Mouse (Mus musculus): ENCODE results near the gene Tmtc1. TPM values are rescaled to one million over a fixed set of nuclear protein-coding genes. Genes with fewer than 3 reads are reported as not detected.

Gene Tmtc1
- polyA plus RNA-seq, 1 experiment from 2014 or later, result 2.8 TPM

DNA sequence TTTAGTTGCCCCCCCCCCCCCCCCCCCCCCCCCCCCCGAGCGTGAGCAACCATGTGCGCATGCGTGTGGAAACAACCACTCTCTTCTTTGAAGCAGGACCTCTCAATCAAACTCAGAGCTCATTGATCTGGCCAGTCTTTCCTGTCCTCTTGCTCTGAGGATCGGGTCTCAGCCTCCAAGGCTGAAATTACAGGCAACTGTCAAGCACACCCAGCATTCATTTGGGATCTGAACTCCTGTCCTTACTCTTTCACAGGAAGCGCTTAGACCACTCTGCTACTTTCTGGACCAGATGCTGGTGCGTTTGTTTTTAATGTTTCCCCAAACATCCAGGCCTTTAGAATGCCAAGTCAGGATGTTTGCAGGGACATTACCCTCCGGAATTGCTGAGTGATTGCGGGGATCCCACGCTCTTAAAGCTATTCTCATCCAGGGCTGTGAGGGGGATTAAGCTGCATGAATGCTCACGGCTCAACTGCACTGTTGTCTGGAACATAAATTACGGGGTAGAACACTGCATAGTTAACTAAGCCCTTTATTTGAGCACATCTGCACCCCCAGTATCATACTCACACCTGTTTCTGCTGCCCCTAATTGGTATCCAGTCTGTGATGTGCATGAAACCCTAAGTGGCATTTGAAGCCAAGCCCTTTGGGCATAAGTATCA is 85.5 kb downstream of the Tmtc1 start:
- Histone ChIP-seq H3K36me3 (ENCODE audit: control insufficient read depth, insufficient read depth, low read length) (no peaks in the 10 kb centered on the region), H3K4me3 (ENCODE audit: low read depth, low read length) (no peak overlapping the region), H3K9me3 (ENCODE audit: control insufficient read depth, low read length) (0 out of 2 replicates have a peak, but pooled peaks cover 4% of the 10 kb centered on the region), H3K9ac (ENCODE audit: low read length) (no peak overlapping the region), H3K4me1 (replicated peaks; ENCODE audit: control insufficient read depth, insufficient read depth, low read length) (peaks cover 13% of the 10 kb centered on the region; the same call in 1 of the 2 replicates), H3K27ac (ENCODE audit: low read depth) (no peak overlapping the region), H3K27me3 (replicated peaks; ENCODE audit: control insufficient read depth, insufficient read depth, low read length) (no peaks in the 10 kb centered on the region), H3K4me2 (ENCODE audit: low read length) (no peak overlapping the region)
- 69% methylated on average over 8 of the region's 12 CpGs for whole genome bisulfite sequencing
- DNase-seq (ENCODE audit: low spot score), result no peak
- no peak for ATAC-seq (replicated peaks; ENCODE audit: low FRiP score, low TSS enrichment, low read depth)

DNA sequence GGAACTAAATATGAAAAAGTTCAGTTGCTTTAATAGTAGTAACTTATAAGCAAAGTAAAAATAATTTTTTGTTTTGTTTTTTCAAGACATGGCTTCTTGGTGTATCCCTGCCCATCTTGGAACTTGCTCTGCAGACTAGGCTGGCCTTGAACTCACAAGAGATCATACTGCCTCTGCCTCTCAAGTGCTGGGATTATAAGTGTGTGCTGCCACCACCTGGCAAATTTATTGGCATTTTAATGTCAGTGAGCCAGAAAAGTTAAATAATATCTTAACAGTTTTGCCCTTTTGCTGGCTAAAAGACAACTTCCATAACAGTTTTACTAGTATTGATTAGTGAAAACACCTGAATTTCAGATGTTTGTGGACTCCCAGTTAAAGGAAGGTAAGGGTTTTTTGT is 88.0 kb downstream of the Tmtc1 start:
- DNase-seq (ENCODE audit: low spot score) (no peak), ATAC-seq (replicated peaks; ENCODE audit: low FRiP score, low TSS enrichment, low read depth) (no peak)
- Histone ChIP-seq H3K27ac (ENCODE audit: low read depth) (no peak overlapping the region), H3K9me3 (ENCODE audit: control insufficient read depth, low read length) (0 out of 2 replicates have a peak, but pooled peaks cover 4% of the 10 kb centered on the region), H3K4me3 (ENCODE audit: low read depth, low read length) (no peak overlapping the region), H3K4me1 (replicated peaks; ENCODE audit: control insufficient read depth, insufficient read depth, low read length) (no peaks in the 10 kb centered on the region), H3K36me3 (ENCODE audit: control insufficient read depth, insufficient read depth, low read length) (no peaks in the 10 kb centered on the region), H3K9ac (ENCODE audit: low read length) (no peak overlapping the region), H3K27me3 (replicated peaks; ENCODE audit: control insufficient read depth, insufficient read depth, low read length) (no peaks in the 10 kb centered on the region), H3K4me2 (ENCODE audit: low read length) (no peak overlapping the region)

DNA sequence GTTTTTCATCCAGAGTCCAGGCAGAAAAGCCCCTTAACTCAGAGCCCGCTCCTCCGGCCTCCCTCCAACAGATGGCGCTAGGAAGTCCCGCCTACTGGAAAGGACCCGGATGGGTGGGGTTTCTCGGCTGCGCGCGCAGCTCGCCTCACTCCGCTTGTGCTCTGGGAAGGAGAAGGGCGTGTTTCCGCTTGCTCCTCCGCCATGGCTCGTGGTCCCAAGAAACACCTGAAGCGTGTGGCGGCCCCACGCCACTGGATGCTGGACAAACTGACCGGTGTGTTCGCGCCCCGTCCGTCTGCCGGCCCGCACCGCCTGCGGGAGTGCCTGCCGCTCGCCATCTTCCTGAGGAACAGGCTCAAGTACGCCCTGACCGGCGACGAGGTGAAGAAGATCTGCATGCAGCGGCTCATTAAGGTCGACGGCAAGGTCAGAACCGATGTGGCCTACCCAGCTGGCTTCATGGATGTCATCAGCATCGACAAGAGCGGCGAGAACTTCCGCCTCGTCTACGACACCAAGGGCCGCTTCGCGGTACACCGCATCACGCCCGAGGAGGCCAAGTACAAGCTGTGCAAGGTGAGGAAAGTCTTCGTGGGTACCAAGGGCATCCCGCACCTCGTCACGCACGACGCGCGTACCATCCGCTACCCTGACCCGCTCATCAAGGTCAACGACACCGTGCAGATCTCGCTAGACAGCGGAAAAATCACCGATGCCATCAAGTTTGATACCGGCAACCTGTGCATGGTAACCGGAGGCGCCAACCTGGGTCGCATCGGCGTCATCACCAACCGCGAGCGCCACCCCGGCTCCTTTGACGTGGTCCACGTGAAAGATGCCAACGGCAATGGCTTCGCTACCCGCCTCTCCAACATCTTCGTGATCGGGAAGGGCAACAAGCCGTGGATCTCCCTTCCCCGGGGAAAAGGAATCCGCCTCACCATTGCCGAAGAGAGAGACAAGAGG is 89.4 kb downstream of the Tmtc1 start:
- DNase-seq (ENCODE audit: low spot score) (peak; percentile 90), ATAC-seq (replicated peaks; ENCODE audit: low FRiP score, low TSS enrichment, low read depth) (peak; percentile 84)
- Histone ChIP-seq H3K9me3 (ENCODE audit: control insufficient read depth, low read length) (0 out of 2 replicates have a peak, but pooled peaks cover 4% of the 10 kb centered on the region), H3K4me2 (ENCODE audit: low read length) (peak overlapping the region; percentile 50), H3K4me1 (replicated peaks; ENCODE audit: control insufficient read depth, insufficient read depth, low read length) (no peaks in the 10 kb centered on the region), H3K9ac (ENCODE audit: low read length) (peak overlapping the region; percentile 54), H3K36me3 (ENCODE audit: control insufficient read depth, insufficient read depth, low read length) (no peaks in the 10 kb centered on the region), H3K4me3 (ENCODE audit: low read depth, low read length) (peak overlapping the region; percentile 42), H3K27me3 (replicated peaks; ENCODE audit: control insufficient read depth, insufficient read depth, low read length) (no peaks in the 10 kb centered on the region), H3K27ac (ENCODE audit: low read depth) (no peak overlapping the region)
- WGBS, result 36% methylated on average over 85 of the region's 85 CpGs

DNA sequence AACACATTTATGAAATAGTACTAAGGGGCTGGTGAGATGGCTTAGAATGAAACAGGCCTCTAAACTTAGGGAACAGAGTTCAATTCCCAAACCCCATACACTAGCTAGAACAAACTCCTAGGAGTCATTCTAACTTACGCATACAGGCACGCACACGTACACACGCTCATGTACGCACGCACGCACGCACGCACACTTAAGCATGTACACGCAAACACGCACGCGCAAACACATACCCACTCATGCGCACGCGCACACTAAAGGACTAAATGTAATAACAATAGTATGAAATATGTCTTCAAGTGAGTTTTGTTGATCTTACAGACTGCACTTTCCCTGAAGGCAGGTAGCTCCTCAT is 90.1 kb downstream of the Tmtc1 start:
- 0 out of 2 replicates have a peak overlapping the region, but pooled peaks have one; percentile 54 for H3K9ac ChIP-seq (ENCODE audit: low read length)
- 85% methylated on average over 16 of the region's 16 CpGs for WGBS
- no peaks in the 10 kb centered on the region for H3K27me3 ChIP-seq (replicated peaks; ENCODE audit: control insufficient read depth, insufficient read depth, low read length)
- no peaks in the 10 kb centered on the region for H3K4me1 ChIP-seq (replicated peaks; ENCODE audit: control insufficient read depth, insufficient read depth, low read length)
- DNase-seq (ENCODE audit: low spot score), result no peak
- H3K27ac ChIP-seq (ENCODE audit: low read depth), result no peak overlapping the region
- H3K36me3 ChIP-seq (ENCODE audit: control insufficient read depth, insufficient read depth, low read length), result no peaks in the 10 kb centered on the region
- peak overlapping the region; percentile 50 for H3K4me2 ChIP-seq (ENCODE audit: low read length)
- peak overlapping the region; percentile 42; the same call in 1 of the 2 replicates for H3K4me3 ChIP-seq (ENCODE audit: low read depth, low read length)
- peak; percentile 30; the same call in 1 of the 2 replicates for ATAC-seq (replicated peaks; ENCODE audit: low FRiP score, low TSS enrichment, low read depth)
- 0 out of 2 replicates have a peak, but pooled peaks cover 4% of the 10 kb centered on the region for H3K9me3 ChIP-seq (ENCODE audit: control insufficient read depth, low read length)

DNA sequence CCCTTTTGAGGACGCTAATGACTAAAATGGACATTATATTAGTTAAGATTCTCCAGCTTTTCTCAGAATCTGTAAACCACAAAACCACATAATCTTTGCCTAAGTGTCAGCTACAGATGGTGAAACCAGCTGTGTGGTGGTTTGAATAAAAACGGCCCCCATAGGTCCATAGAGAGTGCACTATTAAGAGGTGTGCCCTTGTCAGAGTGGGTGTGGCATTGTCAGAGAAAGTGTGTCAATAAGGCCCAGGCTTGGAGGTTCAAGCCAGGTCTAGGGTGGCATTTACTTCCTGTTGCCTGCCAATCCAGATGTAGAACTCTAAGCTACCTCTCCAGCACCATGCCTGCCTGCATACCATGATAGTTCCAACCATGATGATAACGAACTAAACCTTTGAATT is 99.2 kb downstream of the Tmtc1 start:
- H3K36me3 ChIP-seq (ENCODE audit: control insufficient read depth, insufficient read depth, low read length), result no peaks in the 10 kb centered on the region
- no peaks in the 10 kb centered on the region for H3K9me3 ChIP-seq (ENCODE audit: control insufficient read depth, low read length)
- 85% methylated on average over 3 of the region's 3 CpGs for WGBS
- no peaks in the 10 kb centered on the region for H3K4me1 ChIP-seq (replicated peaks; ENCODE audit: control insufficient read depth, insufficient read depth, low read length)
- H3K27me3 ChIP-seq (replicated peaks; ENCODE audit: control insufficient read depth, insufficient read depth, low read length), result no peaks in the 10 kb centered on the region
- no peak overlapping the region for H3K27ac ChIP-seq (ENCODE audit: low read depth)
- no peak overlapping the region for H3K4me2 ChIP-seq (ENCODE audit: low read length)
- DNase-seq (ENCODE audit: low spot score) (no peak), ATAC-seq (replicated peaks; ENCODE audit: low FRiP score, low TSS enrichment, low read depth) (no peak)
- no peak overlapping the region for H3K9ac ChIP-seq (ENCODE audit: low read length)
- no peak overlapping the region for H3K4me3 ChIP-seq (ENCODE audit: low read depth, low read length)

DNA sequence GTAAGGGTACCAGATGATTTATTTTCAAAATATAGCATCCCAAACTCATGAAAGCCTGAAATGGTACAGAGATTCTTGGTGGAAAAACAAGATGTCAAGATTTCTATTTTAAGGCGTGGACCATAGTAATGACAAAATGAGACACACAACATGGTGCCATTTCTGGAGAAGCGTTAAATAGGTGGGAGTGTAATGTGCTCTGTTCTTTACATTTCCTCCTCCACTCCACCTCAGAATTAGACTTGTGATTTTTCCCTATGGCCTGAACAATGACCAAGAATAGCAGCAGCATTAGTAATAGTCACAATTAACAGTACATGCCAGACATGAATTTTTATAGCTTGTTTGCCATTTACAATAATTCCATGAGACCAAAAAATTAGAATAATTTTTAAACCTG is 102.0 kb downstream of the Tmtc1 start:
- Histone ChIP-seq H3K27me3 (replicated peaks; ENCODE audit: control insufficient read depth, insufficient read depth, low read length) (no peaks in the 10 kb centered on the region), H3K4me1 (replicated peaks; ENCODE audit: control insufficient read depth, insufficient read depth, low read length) (no peaks in the 10 kb centered on the region), H3K9me3 (ENCODE audit: control insufficient read depth, low read length) (no peaks in the 10 kb centered on the region), H3K9ac (ENCODE audit: low read length) (no peak overlapping the region), H3K4me3 (ENCODE audit: low read depth, low read length) (no peak overlapping the region), H3K4me2 (ENCODE audit: low read length) (no peak overlapping the region), H3K36me3 (ENCODE audit: control insufficient read depth, insufficient read depth, low read length) (no peaks in the 10 kb centered on the region), H3K27ac (ENCODE audit: low read depth) (no peak overlapping the region)
- no peak for ATAC-seq (replicated peaks; ENCODE audit: low FRiP score, low TSS enrichment, low read depth)
- DNase-seq (ENCODE audit: low spot score), result no peak
- whole genome bisulfite sequencing, result 85% methylated on average over 2 of the region's 2 CpGs

DNA sequence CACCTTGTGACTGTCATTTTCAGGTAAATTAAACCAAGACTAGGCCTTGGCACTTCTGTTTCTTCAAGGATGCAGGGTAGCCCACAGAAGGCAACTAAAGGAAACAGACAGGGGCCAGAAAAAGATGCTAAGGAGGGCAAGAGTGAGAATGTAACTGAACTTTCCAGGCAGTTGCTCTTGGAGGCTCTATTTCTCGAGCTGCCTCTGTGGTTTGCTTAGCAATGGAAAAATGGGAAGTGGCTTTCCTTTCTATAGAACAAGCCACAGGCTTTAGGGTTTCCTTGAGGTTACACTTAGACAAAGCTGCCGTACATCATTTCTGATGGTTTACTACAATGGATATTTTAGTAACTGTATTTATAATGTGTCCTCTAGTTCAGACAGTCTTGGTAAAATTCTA is 102.4 kb downstream of the Tmtc1 start:
- H3K27me3 ChIP-seq (replicated peaks; ENCODE audit: control insufficient read depth, insufficient read depth, low read length), result no peaks in the 10 kb centered on the region
- H3K9ac ChIP-seq (ENCODE audit: low read length), result no peak overlapping the region
- ATAC-seq (replicated peaks; ENCODE audit: low FRiP score, low TSS enrichment, low read depth), result no peak
- H3K27ac ChIP-seq (ENCODE audit: low read depth), result no peak overlapping the region
- H3K4me1 ChIP-seq (replicated peaks; ENCODE audit: control insufficient read depth, insufficient read depth, low read length), result no peaks in the 10 kb centered on the region
- no peak overlapping the region for H3K4me3 ChIP-seq (ENCODE audit: low read depth, low read length)
- H3K4me2 ChIP-seq (ENCODE audit: low read length), result no peak overlapping the region
- DNase-seq (ENCODE audit: low spot score), result no peak
- H3K9me3 ChIP-seq (ENCODE audit: control insufficient read depth, low read length), result no peaks in the 10 kb centered on the region
- no peaks in the 10 kb centered on the region for H3K36me3 ChIP-seq (ENCODE audit: control insufficient read depth, insufficient read depth, low read length)
- 73% methylated on average over 2 of the region's 2 CpGs for WGBS

DNA sequence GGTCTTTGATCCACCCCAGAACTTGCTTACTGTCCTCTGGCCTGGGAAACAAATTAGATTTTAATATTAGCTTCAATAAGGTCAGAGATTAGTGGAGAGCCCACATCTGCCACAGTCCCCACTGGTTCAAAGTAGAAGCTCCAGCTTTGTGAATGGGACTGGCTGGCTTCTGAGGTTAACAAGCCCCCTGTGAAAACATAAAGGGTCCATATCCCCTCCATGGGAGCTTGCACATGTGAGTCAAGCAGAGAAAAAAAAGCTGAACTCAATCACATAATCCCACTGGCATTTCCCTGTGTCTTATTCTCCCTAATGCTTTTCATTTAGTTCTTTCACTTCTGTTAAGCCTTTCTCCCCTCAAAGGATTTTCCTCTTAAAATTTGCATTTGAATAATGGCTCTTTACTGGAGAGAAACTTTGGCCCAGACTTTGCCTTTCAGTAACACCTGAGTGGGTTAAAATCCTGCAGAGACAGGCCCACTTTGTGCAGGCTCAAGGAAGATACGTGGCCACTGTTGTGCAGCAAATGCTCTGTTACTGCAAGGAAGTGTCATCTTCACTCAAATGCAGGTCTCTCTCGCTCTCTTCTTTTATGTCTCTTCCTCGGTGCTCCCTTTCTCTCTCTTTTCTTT is 105.7 kb downstream of the Tmtc1 start:
- Histone ChIP-seq H3K36me3 (ENCODE audit: control insufficient read depth, insufficient read depth, low read length) (no peaks in the 10 kb centered on the region), H3K27me3 (replicated peaks; ENCODE audit: control insufficient read depth, insufficient read depth, low read length) (no peaks in the 10 kb centered on the region), H3K27ac (ENCODE audit: low read depth) (no peak overlapping the region), H3K9ac (ENCODE audit: low read length) (no peak overlapping the region), H3K4me3 (ENCODE audit: low read depth, low read length) (no peak overlapping the region), H3K4me1 (replicated peaks; ENCODE audit: control insufficient read depth, insufficient read depth, low read length) (no peaks in the 10 kb centered on the region), H3K4me2 (ENCODE audit: low read length) (no peak overlapping the region), H3K9me3 (ENCODE audit: control insufficient read depth, low read length) (no peaks in the 10 kb centered on the region)
- ATAC-seq (replicated peaks; ENCODE audit: low FRiP score, low TSS enrichment, low read depth) (no peak), DNase-seq (ENCODE audit: low spot score) (no peak)
- 69% methylated on average over 3 of the region's 3 CpGs for WGBS
